Mouse (Mus musculus) bone marrow, adult 2 months (tissue): ENCODE measurements around the gene Sox5.

Source experiments
- CTCF ChIP-seq: fragments of 200-500 bp; IDR thresholded peaks from 2 replicates; pipeline ENCODE4 v1.5.1; 2011; ENCODE audit warnings: low read length, control low read depth; ENCODE audit not compliant: control insufficient read depth, insufficient read depth
- POLR2A ChIP-seq: fragments of 200-500 bp; IDR thresholded peaks from 2 replicates; pipeline ENCODE4 v1.6.1; 2011; ENCODE audit warnings: low read depth, mild to moderate bottlenecking, control low read depth, low read length, borderline replicate concordance; ENCODE audit not compliant: control insufficient read depth

DNA sequence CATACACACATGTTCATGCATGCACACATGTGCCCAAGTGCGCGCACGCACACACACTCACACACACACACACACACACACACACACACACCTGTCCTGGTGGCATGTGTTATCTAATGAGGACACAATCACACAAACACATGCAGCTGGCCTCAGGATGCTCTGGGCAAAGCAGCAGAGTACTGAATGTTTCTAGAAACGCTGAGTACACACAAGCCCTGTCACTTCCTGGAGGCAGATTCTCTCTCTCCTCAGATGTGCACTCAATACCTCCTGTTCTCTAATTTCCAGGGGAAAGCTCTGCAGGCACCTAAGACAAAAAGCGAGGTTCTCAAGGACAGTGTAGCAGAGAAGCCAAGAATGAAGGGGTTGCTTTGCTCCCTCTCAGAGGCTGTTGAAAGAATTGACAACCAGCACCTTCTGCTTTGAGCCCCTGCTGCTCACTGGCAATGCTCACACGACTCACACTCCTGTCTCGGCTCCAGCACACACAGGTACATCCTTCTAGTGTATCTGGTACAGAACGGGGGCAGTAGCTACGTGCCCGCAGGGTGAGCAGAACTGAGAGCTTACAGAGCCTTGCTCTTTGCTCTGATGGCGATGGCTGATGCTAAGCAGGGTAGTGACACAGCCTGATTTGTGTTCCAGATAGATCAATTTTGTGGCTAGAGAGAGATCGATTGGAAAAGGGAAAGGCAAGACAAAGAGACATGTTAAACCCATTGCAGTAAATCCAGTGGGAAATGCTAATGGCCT is 833.0 kb downstream of the Sox5 start:
- no peak for TF ChIP-seq POLR2A
- TF ChIP-seq CTCF, result no peak
